ENCODE assay signal across 11 mouse cellular contexts in genomic region chr6:148390630-148391276, GRCm38 (mm10). TPM values are rescaled to one million over a fixed set of nuclear protein-coding genes. Genes with fewer than 3 reads are reported as not detected.
DNase-seq lines count a peak whose midpoint lies in the region; ATAC-seq and TF ChIP-seq lines count a peak whose summit lies in the region.
"Had no signal": no experiment of that assay in that cellular context is flagged by ENCODE, and none has a peak within 500 bp of the region (broad histone marks: within the 10 kb centered on the region; RNA-seq: fewer than 3 reads in every experiment).

No protein-coding gene starts in this region.

- no peak for DNase-seq in left cerebral cortex, adult 2 months (ENCODE audit: extremely low spot score in 1 of 2, low spot score in 2 of 2)
- no peak for DNase-seq in left cerebral cortex, adult 8-10 months (ENCODE audit: low spot score in 2 of 2)
- peak; percentile 56 for DNase-seq in heart, postnatal 25 days (ENCODE audit: low spot score)
- DNase-seq in kidney, postnatal 14 days, result peak; percentile 62
- no peak for DNase-seq in frontal cortex, postnatal 36 days (ENCODE audit: low spot score in 2 of 2)
- DNase-seq in left cerebral cortex, adult 9 months (ENCODE audit: low spot score in 2 of 2), result no peak
- DNase-seq in layer of hippocampus, adult 11-12 months (ENCODE audit: low spot score), result no peak
- DNase-seq: adrenal gland, postnatal 10 days; liver, embryonic 13.5 days had no signal

- H3K4me3 ChIP-seq in left cerebral cortex, adult 2 months, result no peak overlapping the region
- no peak overlapping the region for H3K4me3 ChIP-seq in stomach, embryonic 16.5 days (replicated peaks; ENCODE audit: low read length)
- H3K4me3 ChIP-seq: forebrain, embryonic 15.5 days; liver, embryonic 13.5 days had no signal

- H3K27ac ChIP-seq in left cerebral cortex, adult 2 months, result peak overlapping the region; percentile 79
- peak overlapping the region; percentile 64 for H3K27ac ChIP-seq in stomach, embryonic 16.5 days (ENCODE audit: low read length)
- H3K27ac ChIP-seq: liver, embryonic 13.5 days had no signal

- no peak for TF ChIP-seq CTCF in left cerebral cortex, adult 2 months (IDR thresholded peaks at IDR 0.05)

- H3K4me1 ChIP-seq in stomach, embryonic 16.5 days (ENCODE audit: control insufficient read depth, insufficient read depth, low read length), result peaks cover 29% of the 10 kb centered on the region
- H3K4me1 ChIP-seq: liver, embryonic 13.5 days had no signal

- H3K27me3 ChIP-seq in stomach, embryonic 16.5 days (ENCODE audit: control insufficient read depth, insufficient read depth, low read length), result no peaks in the 10 kb centered on the region
- H3K27me3 ChIP-seq: forebrain, embryonic 15.5 days; liver, embryonic 13.5 days had no signal

- no peak overlapping the region for H3K4me2 ChIP-seq in stomach, embryonic 16.5 days (ENCODE audit: low read depth, low read length)
- H3K4me2 ChIP-seq: forebrain, embryonic 15.5 days; liver, embryonic 13.5 days had no signal

- 34% methylated on average over 4 of the region's 4 CpGs for WGBS in stomach, embryonic 16.5 days

- intact Hi-C loops in left cerebral cortex, adult 2 months (cut with DNase I), result no loop called here
- intact Hi-C loops in heart, postnatal 25 days (cut with DNase I), result loop anchor here (1.0 kb wide), 1 partner anchor 14 kb away; no protein-coding TSS in a partner anchor

- peak; percentile 54; the same call in 1 of the 2 replicates for ATAC-seq in stomach, embryonic 16.5 days (ENCODE audit: insufficient read depth, low FRiP score)
- ATAC-seq: forebrain, embryonic 15.5 days had no signal

- no peaks in the 10 kb centered on the region for H3K9me3 ChIP-seq in stomach, embryonic 16.5 days (replicated peaks; ENCODE audit: control insufficient read depth, low read length)
- H3K9me3 ChIP-seq: forebrain, embryonic 15.5 days; liver, embryonic 13.5 days had no signal

- H3K36me3 ChIP-seq in stomach, embryonic 16.5 days (ENCODE audit: control insufficient read depth, insufficient read depth, low read length), result no peaks in the 10 kb centered on the region
- H3K36me3 ChIP-seq: forebrain, embryonic 15.5 days; liver, embryonic 13.5 days had no signal

- H3K9ac ChIP-seq in stomach, embryonic 16.5 days (ENCODE audit: low read length), result no peak overlapping the region
- H3K9ac ChIP-seq: forebrain, embryonic 15.5 days; liver, embryonic 13.5 days had no signal

RNA-seq across cellular contexts. Expression of gene Tmtc1, which starts 53.4 kb away (rescaled TPM):
- 10 to 100 TPM; 58.7 to 60.1 TPM for total RNA-seq in left cerebral cortex, adult 2 months (2021)
- 10 to 100 TPM; 58.3 to 69.4 (median 60.4) TPM for total RNA-seq in left cerebral cortex, adult 8-10 months (2022)
- 10 to 100 TPM; 90.6 to 92.3 TPM for total RNA-seq in heart, postnatal 25 days (2021)
- polyA plus RNA-seq in stomach, embryonic 16.5 days (2015; fragmentation: Nextera tagmentation; extraction: Ambion mirVana), result 1.6 TPM in 2 replicates

Comparison
In these comparisons a context has a peak if more than half of its experiments do, and no peak if none do; other contexts are left out.
1. DNase-seq: peak in heart, postnatal 25 days (single experiment) and kidney, postnatal 14 days (single experiment); none in left cerebral cortex, adult 2 months (0 of 2), left cerebral cortex, adult 8-10 months (0 of 2), frontal cortex, postnatal 36 days (0 of 2), left cerebral cortex, adult 9 months (0 of 2) and layer of hippocampus, adult 11-12 months (single experiment).